Mouse (Mus musculus) C2C12 (cell line): ENCODE measurements around the gene Ctf2. TPM values are rescaled to one million over a fixed set of nuclear protein-coding genes. Genes with fewer than 3 reads are reported as not detected.

Experiments used
- H3K27me3 ChIP-seq: one replicate; pipeline ENCODE4 v1.6.1; 2011; ENCODE audit not compliant: control insufficient read depth, insufficient read depth, insufficient read length
- H3K36me3 ChIP-seq: one replicate; pipeline ENCODE4 v1.6.1; 2011; ENCODE audit not compliant: control insufficient read depth, insufficient read depth
- H3K4me3 ChIP-seq: one replicate; pipeline ENCODE4 v1.5.1; 2011; ENCODE audit warnings: mild to moderate bottlenecking, control low read depth; ENCODE audit not compliant: poor library complexity, insufficient read depth, severe bottlenecking
- H3K79me2 ChIP-seq: one replicate; pipeline ENCODE4 v1.6.1; 2011; ENCODE audit not compliant: control insufficient read depth, insufficient read depth
- H3K79me3 ChIP-seq: one replicate; pipeline ENCODE4 v1.6.1; 2011; ENCODE audit warnings: low read depth, control low read depth
- H3ac ChIP-seq: one replicate; pipeline ENCODE3; 2011; ENCODE audit warnings: low read depth; ENCODE audit not compliant: control insufficient read depth, insufficient read length
- CEBPB ChIP-seq: IDR thresholded peaks from one replicate; pipeline ENCODE4 v1.6.1; 2011; ENCODE audit warnings: low read depth, mild to moderate bottlenecking, control low read depth, moderate library complexity
- CTCF ChIP-seq: IDR thresholded peaks from one replicate; pipeline ENCODE4 v1.5.1; 2011; ENCODE audit not compliant: control insufficient read depth, insufficient read depth, insufficient read length
- FOSL1 ChIP-seq: IDR thresholded peaks from one replicate; pipeline ENCODE4 v1.8.0; 2011; ENCODE audit warnings: mild to moderate bottlenecking, low read length; ENCODE audit not compliant: poor library complexity, insufficient read depth, severe bottlenecking
- MAX ChIP-seq: IDR thresholded peaks from one replicate; pipeline ENCODE4 v1.6.1; 2011; ENCODE audit warnings: mild to moderate bottlenecking, control low read depth
- MYOD1 ChIP-seq: IDR thresholded peaks from one replicate; pipeline ENCODE4 v1.6.1; 2011; ENCODE audit warnings: low read depth; ENCODE audit not compliant: control insufficient read depth, insufficient read length
- MYOG ChIP-seq: IDR thresholded peaks from one replicate; pipeline ENCODE4 v1.6.1; 2011; ENCODE audit not compliant: control insufficient read depth, insufficient read length; ENCODE audit errors: extremely low read depth
- USF1 ChIP-seq: IDR thresholded peaks from one replicate; pipeline ENCODE4 v1.6.1; 2011; ENCODE audit warnings: low read depth, mild to moderate bottlenecking, control low read depth, moderate library complexity
- polyA plus RNA-seq: library from polyadenylated mRNA; unstranded; fragments of >200 nt; fragmentation: generic; extraction: Trizol; gene quantifications from one replicate; pipeline ENCODE4 v1.2.1, GENCODE M21; 2012; ENCODE audit warnings: missing spikeins

Ctf2 gene
- polyA plus RNA-seq, 1 experiment: 0.13 TPM

DNA sequence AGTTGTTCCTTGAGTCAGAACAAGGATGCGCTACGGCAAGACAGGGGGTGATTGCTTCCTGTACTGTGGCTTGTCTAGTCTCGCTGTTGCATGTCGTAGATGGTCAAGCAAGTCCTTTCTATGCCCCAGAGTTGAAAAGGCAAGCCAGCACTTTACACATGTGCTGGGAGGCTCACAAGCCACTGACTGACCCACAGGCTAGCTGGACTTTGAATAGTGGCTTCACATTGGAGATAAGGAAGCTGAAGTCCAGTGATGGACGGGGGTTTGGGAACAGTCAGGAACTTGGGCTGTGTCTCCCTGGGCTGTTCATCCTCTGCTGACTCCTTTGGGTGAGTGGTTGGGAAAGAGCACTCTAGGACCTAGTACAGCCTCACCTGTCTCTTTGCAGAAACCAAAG is 19.7 kb upstream of the Ctf2 start:
- Histone ChIP-seq H3K27me3 (no peaks in the 10 kb centered on the region), H3K36me3 (peaks cover 37% of the 10 kb centered on the region), H3ac (no peak overlapping the region), H3K79me3 (no peaks in the 10 kb centered on the region), H3K79me2 (peaks cover 19% of the 10 kb centered on the region), H3K4me3 (no peak overlapping the region)
- TF ChIP-seq USF1 (no peak), MYOD1 (no peak), MAX (no peak), MYOG (no peak), CTCF (no peak), CEBPB (no peak), FOSL1 (no peak)

DNA sequence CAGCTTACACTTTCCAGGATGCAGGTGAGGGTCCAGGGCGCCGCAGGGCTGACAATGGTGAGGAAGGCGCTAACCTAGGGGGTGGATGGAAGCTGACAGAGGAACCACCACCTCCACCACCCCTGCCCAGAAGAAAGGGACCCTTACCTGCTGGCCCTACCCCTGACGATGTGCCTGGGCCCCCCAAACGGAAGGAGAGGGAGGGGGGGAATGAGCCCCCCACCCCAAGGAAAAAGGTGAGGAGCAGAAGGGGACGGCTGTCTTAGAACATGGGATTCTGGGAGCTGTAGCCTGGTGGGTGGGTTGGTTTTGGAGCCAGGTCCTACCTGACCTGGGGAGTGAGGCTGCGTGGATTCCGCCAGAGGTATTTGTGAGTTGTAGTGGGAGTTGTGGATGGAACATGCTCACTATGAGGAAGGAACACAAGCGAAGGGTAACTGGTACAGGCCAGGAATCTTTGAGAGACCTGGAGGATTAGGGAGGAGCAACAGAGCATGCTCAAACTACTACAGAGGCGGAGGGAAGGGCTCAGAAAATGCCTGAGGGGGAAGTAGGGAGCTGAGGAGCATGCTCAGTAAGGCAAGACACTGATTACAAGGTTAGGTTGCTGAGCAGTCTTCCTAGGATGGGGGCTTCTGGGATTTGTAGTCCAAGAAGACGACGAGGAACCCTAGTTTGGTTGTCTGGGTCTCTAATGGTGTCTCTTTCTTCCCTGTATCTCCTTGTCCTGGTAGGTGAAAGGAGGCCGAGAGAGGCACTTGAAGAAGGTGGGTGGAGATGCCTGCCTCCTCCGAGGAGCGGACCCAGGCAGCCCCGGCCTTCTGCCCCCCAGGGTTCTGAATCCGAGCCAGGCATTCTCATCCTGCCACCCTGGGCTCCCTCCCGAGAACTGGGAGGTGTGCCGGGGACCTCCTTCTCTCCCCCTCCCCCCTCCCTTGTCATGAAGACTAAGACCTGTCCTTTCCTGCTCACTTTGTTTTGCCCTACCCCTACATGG is 18.5 kb upstream of the Ctf2 start:
- no peak overlapping the region for H3K4me3 ChIP-seq
- no peaks in the 10 kb centered on the region for H3K27me3 ChIP-seq
- TF ChIP-seq CEBPB (no peak), MAX (no peak)
- H3K36me3 ChIP-seq: peaks cover 34% of the 10 kb centered on the region
- peaks cover 17% of the 10 kb centered on the region for H3K79me2 ChIP-seq
- H3K79me3 ChIP-seq: no peaks in the 10 kb centered on the region
- H3ac ChIP-seq: no peak overlapping the region

DNA sequence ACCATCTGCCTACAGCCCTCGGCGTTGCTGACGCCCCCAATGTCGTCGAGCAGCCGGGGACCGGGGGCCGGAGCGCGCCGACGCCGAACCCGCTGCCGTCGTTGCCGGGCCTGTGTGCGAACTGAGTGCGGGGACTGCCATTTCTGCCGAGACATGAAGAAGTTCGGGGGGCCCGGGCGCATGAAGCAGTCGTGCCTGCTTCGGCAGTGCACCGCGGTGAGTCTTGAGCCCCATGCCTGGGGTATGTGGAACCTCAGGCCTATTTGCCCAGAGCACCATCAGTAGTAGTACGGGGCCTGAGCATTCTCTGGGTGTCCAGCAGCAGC is 16.2 kb upstream of the Ctf2 start:
- no peaks in the 10 kb centered on the region for H3K27me3 ChIP-seq
- no peak for TF ChIP-seq MYOD1
- TF ChIP-seq MAX: no peak
- TF ChIP-seq CTCF: no peak
- peaks cover 29% of the 10 kb centered on the region for H3K36me3 ChIP-seq
- H3K79me2 ChIP-seq: peaks cover 11% of the 10 kb centered on the region
- no peaks in the 10 kb centered on the region for H3K79me3 ChIP-seq
- no peak overlapping the region for H3ac ChIP-seq
- H3K4me3 ChIP-seq: no peak overlapping the region

DNA sequence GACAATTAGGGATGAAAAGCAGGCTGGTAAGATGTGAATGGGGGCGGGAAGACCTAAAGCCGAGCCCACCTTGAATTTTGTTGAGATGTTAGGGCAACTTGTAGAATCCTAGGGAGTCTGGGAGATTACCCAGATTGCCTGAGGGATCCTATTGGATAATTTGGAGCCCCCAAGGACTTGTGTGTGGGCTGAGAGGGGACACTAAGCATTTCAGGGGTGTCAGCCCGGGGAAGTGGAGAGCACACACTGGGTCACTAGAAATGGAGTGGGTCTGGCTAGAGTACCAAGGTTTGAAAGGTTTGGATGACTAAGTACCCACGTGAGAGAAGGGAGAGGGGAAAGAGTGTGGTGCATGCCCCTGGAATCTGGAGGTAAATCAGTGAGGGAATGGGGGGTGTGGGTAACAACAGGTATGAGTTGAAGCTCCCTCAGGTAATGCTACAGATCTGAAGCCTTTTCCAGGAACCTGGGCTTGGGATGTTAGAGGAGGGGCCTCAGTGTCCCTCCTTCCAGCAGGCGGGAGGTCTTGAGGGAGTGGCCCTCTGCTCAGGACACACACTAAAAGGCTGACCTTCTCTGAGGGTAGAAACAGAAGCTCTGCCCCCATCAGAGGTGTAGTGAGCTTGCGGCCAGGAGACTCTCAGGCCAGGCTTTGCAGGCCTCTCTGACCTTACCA is 15.7 kb upstream of the Ctf2 start:
- H3ac ChIP-seq: no peak overlapping the region
- no peaks in the 10 kb centered on the region for H3K27me3 ChIP-seq
- H3K79me3 ChIP-seq: no peaks in the 10 kb centered on the region
- H3K79me2 ChIP-seq: peaks cover 11% of the 10 kb centered on the region
- peak overlapping the region; percentile 55 for H3K4me3 ChIP-seq
- TF ChIP-seq FOSL1 (no peak), MYOG (no peak), MAX (no peak), CEBPB (no peak), MYOD1 (no peak), CTCF (no peak), USF1 (no peak)
- H3K36me3 ChIP-seq: peaks cover 24% of the 10 kb centered on the region

DNA sequence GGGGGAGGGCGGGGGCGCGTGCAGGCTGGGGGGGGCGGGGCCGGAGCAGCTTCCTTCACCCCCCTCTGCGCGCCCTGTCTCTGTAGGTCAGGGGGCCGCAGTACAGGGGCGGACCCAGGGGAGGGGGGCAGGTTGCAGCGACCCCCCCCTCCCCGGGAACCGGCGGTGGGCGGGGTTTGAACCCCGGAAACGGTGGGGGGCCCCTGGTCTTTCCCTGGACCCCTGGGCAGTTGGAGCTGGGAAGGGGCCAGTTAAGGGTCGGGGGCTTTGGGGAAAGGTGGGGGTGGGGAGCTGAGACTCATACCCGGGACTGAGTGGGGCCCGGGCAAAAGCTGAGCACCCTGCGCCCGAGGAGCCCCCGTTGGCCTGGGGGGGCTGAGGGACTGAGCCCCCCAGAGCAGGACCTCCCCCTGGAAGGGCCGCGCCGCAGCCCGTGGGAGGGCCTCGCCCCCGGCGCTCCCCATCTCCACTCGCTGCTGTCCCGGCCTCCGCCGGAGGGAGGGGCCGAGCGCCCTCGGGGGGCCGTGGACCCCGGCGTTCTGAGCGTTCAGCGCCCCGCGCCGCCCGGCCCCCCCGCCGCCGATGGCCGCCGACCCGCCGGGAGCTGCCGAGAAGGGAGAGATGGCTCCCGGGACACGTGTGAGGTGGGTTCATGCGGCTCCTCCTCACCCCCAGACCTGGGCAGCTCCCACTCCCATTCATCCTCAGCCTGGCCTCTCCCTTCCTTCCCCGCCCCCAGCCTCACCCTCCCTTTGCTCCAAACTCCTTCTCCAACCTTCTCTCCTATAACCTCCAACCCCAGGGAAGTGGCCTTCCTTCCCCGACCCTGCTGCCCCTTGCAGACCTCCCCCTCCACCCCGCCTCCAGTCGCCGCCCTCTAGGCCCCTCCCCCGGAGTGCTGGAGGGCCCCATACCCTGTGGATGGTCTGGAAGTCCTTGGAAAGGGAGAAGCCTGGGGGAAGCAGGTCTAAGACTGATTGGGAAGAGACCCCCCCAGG is 14.8 kb upstream of the Ctf2 start:
- Histone ChIP-seq H3ac (peak overlapping the region; percentile 52), H3K79me3 (no peaks in the 10 kb centered on the region), H3K4me3 (peak overlapping the region; percentile 55), H3K27me3 (no peaks in the 10 kb centered on the region), H3K79me2 (peaks cover 11% of the 10 kb centered on the region), H3K36me3 (peaks cover 22% of the 10 kb centered on the region)
- no peak for TF ChIP-seq CEBPB
- TF ChIP-seq USF1: no peak
- no peak for TF ChIP-seq FOSL1
- TF ChIP-seq MYOD1: no peak
- TF ChIP-seq CTCF: no peak
- TF ChIP-seq MAX: no peak
- TF ChIP-seq MYOG: no peak
